Mouse (Mus musculus): ENCODE results near the gene Scyl1. TPM values are rescaled to one million over a fixed set of nuclear protein-coding genes. Genes with fewer than 3 reads are reported as not detected.

The Scyl1 gene
- polyA plus RNA-seq, 1 experiment: 65.4 TPM

DNA sequence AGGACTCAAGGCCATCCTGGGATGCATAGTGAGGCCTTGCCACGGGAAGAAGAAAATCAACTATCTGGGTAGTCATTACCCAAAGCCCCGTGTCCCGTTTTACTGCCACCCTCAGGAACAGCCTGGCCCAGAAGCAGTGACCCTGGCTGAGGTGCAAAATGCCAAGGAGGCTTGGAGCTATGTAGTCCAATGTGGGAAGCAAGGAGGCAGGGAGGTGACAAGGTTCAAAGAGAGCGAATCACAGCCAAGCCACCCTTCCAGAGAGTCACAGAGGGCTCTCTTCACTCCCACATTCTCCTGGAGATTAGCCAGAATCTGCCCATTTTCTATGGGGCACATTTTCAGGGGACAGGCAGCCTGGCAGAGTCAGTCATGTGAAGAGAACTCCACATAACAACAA, 3.9 kb downstream of the Scyl1 start:
- H3K4me1 ChIP-seq (ENCODE audit: control insufficient read depth, insufficient read depth, insufficient read length): peaks cover 7% of the 10 kb centered on the region; the same call in 1 of the 2 replicates
- no peaks in the 10 kb centered on the region for H3K27me3 ChIP-seq (ENCODE audit: control insufficient read depth, insufficient read depth, low read length)
- no peak overlapping the region for H3K27ac ChIP-seq (ENCODE audit: insufficient read depth, low read length)
- 94% methylated on average over 4 of the region's 4 CpGs for WGBS
- no peak for DNase-seq (ENCODE audit: low read depth in 1 of 2, low spot score in 2 of 2)
- TF ChIP-seq POLR2A (IDR thresholded peaks at IDR 0.05; ENCODE audit: low read depth, low read length) (no peak), CTCF (IDR thresholded peaks at IDR 0.05; ENCODE audit: extremely low read depth, insufficient read depth, insufficient read length, insufficient replicate concordance) (no peak)
- no peak overlapping the region for H3K4me3 ChIP-seq (ENCODE audit: extremely low read depth, insufficient read depth, insufficient read length)
- peaks cover 42% of the 10 kb centered on the region for H3K36me3 ChIP-seq (ENCODE audit: control insufficient read depth, insufficient read depth, low read length)

DNA sequence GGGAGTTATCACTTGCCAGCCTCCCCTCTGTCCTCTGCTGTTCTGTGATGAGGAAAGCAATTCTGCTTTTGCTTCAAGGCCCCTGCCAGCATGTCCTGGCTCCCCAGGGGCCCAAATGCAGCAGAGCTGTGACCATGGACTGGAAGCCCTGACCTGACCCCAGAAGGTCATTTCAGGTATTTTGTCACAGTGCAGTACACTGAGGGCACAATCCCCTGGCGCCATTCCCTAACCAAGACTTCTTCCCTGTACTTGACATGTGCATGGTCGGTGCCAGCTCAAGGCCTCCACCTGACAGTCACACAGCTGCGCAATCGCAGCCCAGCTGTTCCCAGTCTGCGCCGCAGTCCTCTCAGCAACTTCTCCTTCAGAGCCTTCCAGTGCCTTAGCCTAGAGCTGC, 8.1 kb downstream of the Scyl1 start:
- Histone ChIP-seq H3K27me3 (ENCODE audit: control insufficient read depth, insufficient read depth, low read length) (no peaks in the 10 kb centered on the region), H3K27ac (ENCODE audit: insufficient read depth, low read length) (no peak overlapping the region), H3K4me1 (ENCODE audit: control insufficient read depth, insufficient read depth, insufficient read length) (no peaks in the 10 kb centered on the region), H3K36me3 (ENCODE audit: control insufficient read depth, insufficient read depth, low read length) (peaks cover 56% of the 10 kb centered on the region), H3K4me3 (ENCODE audit: extremely low read depth, insufficient read depth, insufficient read length) (no peak overlapping the region)
- WGBS: 95% methylated on average over 6 of the region's 6 CpGs
- DNase-seq (ENCODE audit: low read depth in 1 of 2, low spot score in 2 of 2): no peak
- TF ChIP-seq POLR2A (IDR thresholded peaks at IDR 0.05; ENCODE audit: low read depth, low read length) (no peak), CTCF (IDR thresholded peaks at IDR 0.05; ENCODE audit: extremely low read depth, insufficient read depth, insufficient read length, insufficient replicate concordance) (no peak)

GRCm38 (mm10) chr19:5758878-5759403, 12.3 kb downstream of the Scyl1 start:
- Histone ChIP-seq H3K27ac (ENCODE audit: insufficient read depth, low read length) (no peak overlapping the region), H3K4me1 (ENCODE audit: control insufficient read depth, insufficient read depth, insufficient read length) (no peaks in the 10 kb centered on the region; the same call in 1 of the 2 replicates), H3K27me3 (ENCODE audit: control insufficient read depth, insufficient read depth, low read length) (no peaks in the 10 kb centered on the region), H3K4me3 (ENCODE audit: extremely low read depth, insufficient read depth, insufficient read length) (no peak overlapping the region), H3K36me3 (ENCODE audit: control insufficient read depth, insufficient read depth, low read length) (peaks cover 40% of the 10 kb centered on the region)
- DNase-seq (ENCODE audit: low read depth in 1 of 2, low spot score in 2 of 2): no peak
- TF ChIP-seq CTCF (IDR thresholded peaks at IDR 0.05; ENCODE audit: extremely low read depth, insufficient read depth, insufficient read length, insufficient replicate concordance) (no peak), POLR2A (IDR thresholded peaks at IDR 0.05; ENCODE audit: low read depth, low read length) (no peak)
- WGBS: 94% methylated on average over 14 of the region's 14 CpGs

DNA sequence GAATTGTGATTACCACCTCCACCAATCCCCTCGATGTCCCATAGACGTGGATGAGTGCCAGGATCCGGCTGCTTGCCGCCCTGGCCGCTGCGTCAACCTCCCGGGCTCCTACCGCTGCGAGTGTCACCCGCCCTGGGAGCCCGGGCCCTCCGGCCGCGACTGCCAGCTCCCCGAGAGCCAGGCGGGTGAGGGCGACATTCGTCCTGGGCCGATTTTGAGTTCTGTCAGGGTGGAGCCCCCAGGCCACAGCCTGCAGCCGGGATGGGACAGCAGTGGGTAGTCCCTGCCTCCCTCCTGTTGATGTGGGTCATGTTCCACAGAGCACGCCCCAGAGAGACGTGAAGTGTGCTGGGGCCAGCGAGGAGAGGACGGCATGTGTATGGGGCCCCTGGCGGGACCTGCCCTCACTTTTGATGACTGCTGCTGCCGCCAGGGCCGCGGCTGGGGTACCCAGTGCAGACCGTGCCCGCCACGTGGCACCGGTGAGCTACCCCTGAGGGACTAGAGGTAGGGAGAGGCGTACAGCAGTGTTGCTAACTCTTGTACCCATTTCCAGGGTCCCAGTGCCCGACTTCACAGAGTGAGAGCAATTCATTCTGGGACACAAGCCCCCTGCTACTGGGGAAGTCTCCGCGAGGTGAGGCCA, 14.1 kb downstream of the Scyl1 start:
- Histone ChIP-seq H3K36me3 (ENCODE audit: control insufficient read depth, insufficient read depth, low read length) (peaks cover 32% of the 10 kb centered on the region), H3K27me3 (ENCODE audit: control insufficient read depth, insufficient read depth, low read length) (no peaks in the 10 kb centered on the region), H3K27ac (ENCODE audit: insufficient read depth, low read length) (no peak overlapping the region), H3K4me1 (ENCODE audit: control insufficient read depth, insufficient read depth, insufficient read length) (no peaks in the 10 kb centered on the region; the same call in 1 of the 2 replicates), H3K4me3 (ENCODE audit: extremely low read depth, insufficient read depth, insufficient read length) (no peak overlapping the region)
- TF ChIP-seq CTCF (IDR thresholded peaks at IDR 0.05; ENCODE audit: extremely low read depth, insufficient read depth, insufficient read length, insufficient replicate concordance) (no peak), POLR2A (IDR thresholded peaks at IDR 0.05; ENCODE audit: low read depth, low read length) (no peak)
- 48% methylated on average over 36 of the region's 36 CpGs for WGBS
- no peak for DNase-seq (ENCODE audit: low read depth in 1 of 2, low spot score in 2 of 2)

GRCm38 (mm10) chr19:5756321-5756985, 14.8 kb downstream of the Scyl1 start:
- no peaks in the 10 kb centered on the region for H3K27me3 ChIP-seq (ENCODE audit: control insufficient read depth, insufficient read depth, low read length)
- WGBS: 44% methylated on average over 29 of the region's 29 CpGs
- TF ChIP-seq CTCF (IDR thresholded peaks at IDR 0.05; ENCODE audit: extremely low read depth, insufficient read depth, insufficient read length, insufficient replicate concordance): no peak
- no peak for TF ChIP-seq POLR2A (IDR thresholded peaks at IDR 0.05; ENCODE audit: low read depth, low read length)
- no peak overlapping the region for H3K4me3 ChIP-seq (ENCODE audit: extremely low read depth, insufficient read depth, insufficient read length)
- H3K4me1 ChIP-seq (ENCODE audit: control insufficient read depth, insufficient read depth, insufficient read length): no peaks in the 10 kb centered on the region; the same call in none of the 2 replicates
- no peak overlapping the region for H3K27ac ChIP-seq (ENCODE audit: insufficient read depth, low read length)
- no peak for DNase-seq (ENCODE audit: low read depth in 1 of 2, low spot score in 2 of 2)
- H3K36me3 ChIP-seq (ENCODE audit: control insufficient read depth, insufficient read depth, low read length): peaks cover 32% of the 10 kb centered on the region

DNA sequence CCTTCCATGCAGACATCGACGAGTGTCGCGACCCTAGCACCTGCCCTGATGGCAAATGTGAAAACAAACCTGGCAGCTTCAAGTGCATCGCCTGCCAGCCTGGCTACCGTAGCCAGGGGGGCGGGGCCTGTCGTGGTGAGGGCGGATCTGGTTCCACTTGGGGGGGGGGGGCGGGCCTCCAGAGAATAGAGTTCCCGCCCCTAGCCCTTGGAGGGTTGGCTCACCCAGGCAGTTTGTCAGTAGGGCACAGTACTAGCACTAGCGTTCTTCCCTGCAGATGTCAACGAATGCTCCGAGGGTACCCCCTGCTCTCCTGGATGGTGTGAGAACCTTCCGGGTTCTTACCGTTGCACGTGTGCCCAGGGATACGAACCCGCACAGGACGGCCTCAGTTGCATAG, 19.5 kb downstream of the Scyl1 start:
- TF ChIP-seq POLR2A (IDR thresholded peaks at IDR 0.05; ENCODE audit: low read depth, low read length) (no peak), CTCF (IDR thresholded peaks at IDR 0.05; ENCODE audit: extremely low read depth, insufficient read depth, insufficient read length, insufficient replicate concordance) (no peak)
- H3K27ac ChIP-seq (ENCODE audit: insufficient read depth, low read length): no peak overlapping the region
- H3K27me3 ChIP-seq (ENCODE audit: control insufficient read depth, insufficient read depth, low read length): no peaks in the 10 kb centered on the region
- H3K36me3 ChIP-seq (ENCODE audit: control insufficient read depth, insufficient read depth, low read length): no peaks in the 10 kb centered on the region
- 35% methylated on average over 19 of the region's 20 CpGs for WGBS
- H3K4me1 ChIP-seq (ENCODE audit: control insufficient read depth, insufficient read depth, insufficient read length): peaks cover 3% of the 10 kb centered on the region; the same call in 1 of the 2 replicates
- DNase-seq (ENCODE audit: low read depth in 1 of 2, low spot score in 2 of 2): no peak
- no peak overlapping the region; the same call in 1 of the 2 replicates for H3K4me3 ChIP-seq (ENCODE audit: extremely low read depth, insufficient read depth, insufficient read length)
